Mouse (Mus musculus) myocyte (in vitro differentiated cells): ENCODE results near the gene Vwc2. TPM values are rescaled to one million over a fixed set of nuclear protein-coding genes. Genes with fewer than 3 reads are reported as not detected.

Experiments used
- H3K27me3 ChIP-seq: one replicate; pipeline ENCODE4 v1.6.1; 2011; ENCODE audit not compliant: control insufficient read depth, insufficient read depth, insufficient read length
- H3K36me3 ChIP-seq: one replicate; pipeline ENCODE4 v1.6.1; 2011; ENCODE audit not compliant: control insufficient read depth, insufficient read depth
- H3K4me2 ChIP-seq: one replicate; pipeline ENCODE4 v1.6.1; 2011; ENCODE audit warnings: low read depth, control low read depth
- H3K4me3 ChIP-seq: one replicate; pipeline ENCODE4 v1.5.1; 2011; ENCODE audit warnings: mild to moderate bottlenecking, control low read depth, moderate library complexity
- H3K79me2 ChIP-seq: one replicate; pipeline ENCODE4 v1.6.1; 2011; ENCODE audit not compliant: control insufficient read depth, insufficient read depth
- H3ac ChIP-seq: one replicate; pipeline ENCODE4 v1.6.1; 2011; ENCODE audit not compliant: control insufficient read depth, insufficient read length
- CEBPB ChIP-seq: IDR thresholded peaks from 2 replicates; pipeline ENCODE4 v1.6.1; 2011; ENCODE audit warnings: mild to moderate bottlenecking, moderate library complexity; ENCODE audit not compliant: poor library complexity, insufficient read depth, severe bottlenecking
- E2F4 ChIP-seq: IDR thresholded peaks from one replicate; pipeline ENCODE4 v1.6.1; 2011; ENCODE audit warnings: mild to moderate bottlenecking, control low read depth, moderate library complexity; ENCODE audit not compliant: insufficient read depth
- MAX ChIP-seq: IDR thresholded peaks from one replicate; pipeline ENCODE4 v1.6.1; 2011; ENCODE audit warnings: low read depth, mild to moderate bottlenecking, control low read depth
- MYOD1 ChIP-seq, 3 experiments: IDR thresholded peaks; one replicate each; pipeline ENCODE4 v1.6.1; 2011; ENCODE audit warnings: control low read depth in 2 of 3, low read depth in 2 of 3, mild to moderate bottlenecking in 2 of 3, moderate library complexity in 1 of 3; ENCODE audit not compliant: insufficient read length in 2 of 3, control insufficient read depth in 1 of 3
- MYOG ChIP-seq, 3 experiments: IDR thresholded peaks; one replicate each; pipeline ENCODE4 v1.6.1; 2011; ENCODE audit warnings: control low read depth in 2 of 3, low read depth in 2 of 3, mild to moderate bottlenecking in 2 of 3; ENCODE audit not compliant: insufficient read length in 2 of 3, control insufficient read depth in 1 of 3, insufficient read depth in 1 of 3
- POLR2A ChIP-seq: IDR thresholded peaks from one replicate; pipeline ENCODE4 v1.6.1; 2011; ENCODE audit warnings: low read depth, mild to moderate bottlenecking, control low read depth, moderate library complexity; ENCODE audit not compliant: insufficient read length
- POLR2AphosphoS2 ChIP-seq: IDR thresholded peaks from one replicate; pipeline ENCODE4 v1.6.1; 2011; ENCODE audit warnings: low read depth, control low read depth; ENCODE audit not compliant: insufficient read length
- REST ChIP-seq: IDR thresholded peaks from one replicate; pipeline ENCODE4 v1.6.1; 2011; ENCODE audit warnings: mild to moderate bottlenecking, control low read depth, moderate library complexity; ENCODE audit not compliant: insufficient read depth, insufficient read length
- SRF ChIP-seq: IDR thresholded peaks from one replicate; pipeline ENCODE4 v1.6.1; 2011; ENCODE audit warnings: low read depth; ENCODE audit not compliant: control insufficient read depth, insufficient read length
- TCF12 ChIP-seq: IDR thresholded peaks from one replicate; pipeline ENCODE4 v1.6.1; 2011; ENCODE audit warnings: mild to moderate bottlenecking, control low read depth; ENCODE audit not compliant: poor library complexity, insufficient read depth, severe bottlenecking
- TCF3 ChIP-seq: IDR thresholded peaks from one replicate; pipeline ENCODE4 v1.6.1; 2011; ENCODE audit warnings: low read depth, control low read depth; ENCODE audit not compliant: insufficient read length
- USF1 ChIP-seq: IDR thresholded peaks from one replicate; pipeline ENCODE4 v1.6.1; 2011; ENCODE audit warnings: low read depth, mild to moderate bottlenecking, control low read depth, moderate library complexity
- polyA plus RNA-seq: library from polyadenylated mRNA; unstranded; fragments of >200 nt; fragmentation: generic; extraction: Trizol; gene quantifications from one replicate; pipeline ENCODE4 v1.2.1, GENCODE M21; 2012; ENCODE audit warnings: missing spikeins

The Vwc2 gene
- polyA plus RNA-seq, 1 experiment: 0.08 TPM

- no peak overlapping the region for H3K4me2 ChIP-seq
- H3K4me3 ChIP-seq: no peak overlapping the region
- no peak for TF ChIP-seq REST
- no peak for TF ChIP-seq TCF3
- TF ChIP-seq MAX: no peak
- TF ChIP-seq MYOG (IDR thresholded peaks at IDR 0.05; ENCODE audit: control insufficient read depth in 1 of 3, insufficient read depth in 1 of 3, insufficient read length in 2 of 3, low read depth in 2 of 3): no peak
- TF ChIP-seq CEBPB: no peak
- TF ChIP-seq MYOD1 (IDR thresholded peaks at IDR 0.05; ENCODE audit: control insufficient read depth in 1 of 3, insufficient read length in 2 of 3, low read depth in 2 of 3): no peak
- TF ChIP-seq USF1: no peak
- no peak for TF ChIP-seq POLR2AphosphoS2
- TF ChIP-seq SRF: no peak
- H3ac ChIP-seq: no peak overlapping the region
- H3K79me2 ChIP-seq: no peaks in the 10 kb centered on the region
- no peaks in the 10 kb centered on the region for H3K36me3 ChIP-seq
- H3K27me3 ChIP-seq: peaks cover 24% of the 10 kb centered on the region
Observed at GRCm38 (mm10) chr11:11115031-11115647, 1.1 kb downstream of the Vwc2 start.

GRCm38 (mm10) chr11:11115648-11116590, 1.9 kb downstream of the Vwc2 start:
- H3K27me3 ChIP-seq: peaks cover 24% of the 10 kb centered on the region
- TF ChIP-seq USF1: no peak
- no peak for TF ChIP-seq POLR2AphosphoS2
- TF ChIP-seq TCF3: no peak
- TF ChIP-seq REST: no peak
- no peak for TF ChIP-seq E2F4
- TF ChIP-seq MAX: no peak
- TF ChIP-seq CEBPB: no peak
- TF ChIP-seq TCF12: no peak
- TF ChIP-seq MYOD1 (IDR thresholded peaks at IDR 0.05; ENCODE audit: control insufficient read depth in 1 of 3, insufficient read length in 2 of 3, low read depth in 2 of 3): no peak
- no peak overlapping the region for H3K4me2 ChIP-seq
- H3K79me2 ChIP-seq: no peaks in the 10 kb centered on the region
- no peak overlapping the region for H3ac ChIP-seq
- no peak overlapping the region for H3K4me3 ChIP-seq
- H3K36me3 ChIP-seq: no peaks in the 10 kb centered on the region

- Histone ChIP-seq H3K4me2 (no peak overlapping the region), H3K36me3 (no peaks in the 10 kb centered on the region), H3K4me3 (no peak overlapping the region), H3ac (no peak overlapping the region), H3K27me3 (peaks cover 24% of the 10 kb centered on the region), H3K79me2 (no peaks in the 10 kb centered on the region)
- no peak for TF ChIP-seq TCF12
- no peak for TF ChIP-seq REST
- no peak for TF ChIP-seq POLR2A
- no peak for TF ChIP-seq SRF
- no peak for TF ChIP-seq CEBPB
- TF ChIP-seq MYOD1 (IDR thresholded peaks at IDR 0.05; ENCODE audit: control insufficient read depth in 1 of 3, insufficient read length in 2 of 3, low read depth in 2 of 3): no peak
- no peak for TF ChIP-seq E2F4
- TF ChIP-seq POLR2AphosphoS2: no peak
- no peak for TF ChIP-seq TCF3
- TF ChIP-seq USF1: no peak
- TF ChIP-seq MYOG (IDR thresholded peaks at IDR 0.05; ENCODE audit: control insufficient read depth in 1 of 3, insufficient read depth in 1 of 3, insufficient read length in 2 of 3, low read depth in 2 of 3): no peak
- TF ChIP-seq MAX: no peak
Observed at GRCm38 (mm10) chr11:11116736-11117135, 2.7 kb downstream of the Vwc2 start.

DNA sequence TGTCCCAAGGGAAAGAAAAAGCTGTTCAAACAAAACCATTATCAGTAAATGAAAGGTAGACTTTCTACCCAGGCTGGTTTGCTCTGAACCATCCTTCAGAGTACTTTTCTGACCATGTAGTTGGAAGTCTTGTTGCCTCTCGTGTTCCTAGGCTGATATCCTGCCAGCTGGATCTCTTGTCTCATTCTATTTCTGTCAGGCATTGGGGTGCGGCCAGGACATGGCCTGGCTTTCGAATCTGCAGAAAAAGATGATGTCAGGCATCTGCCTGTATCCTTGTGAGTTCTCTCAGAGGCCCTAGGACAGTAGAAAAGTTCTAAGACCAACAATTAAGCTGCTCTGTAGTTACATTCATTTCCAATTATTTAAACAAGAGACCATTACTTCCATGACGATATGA, 8.8 kb downstream of the Vwc2 start:
- TF ChIP-seq TCF12: no peak
- Histone ChIP-seq H3K27me3 (no peaks in the 10 kb centered on the region), H3K36me3 (no peaks in the 10 kb centered on the region), H3K79me2 (no peaks in the 10 kb centered on the region), H3K4me3 (no peak overlapping the region), H3ac (no peak overlapping the region), H3K4me2 (no peak overlapping the region)
